Mouse (Mus musculus): ENCODE results near the gene Tgfbrap1. TPM values are rescaled to one million over a fixed set of nuclear protein-coding genes. Genes with fewer than 3 reads are reported as not detected.

The Tgfbrap1 gene
- 10.1 and 12.0 TPM in 2 replicates for polyA plus RNA-seq (2016; fragmentation: Nextera tagmentation; extraction: Ambion mirVana)

DNA sequence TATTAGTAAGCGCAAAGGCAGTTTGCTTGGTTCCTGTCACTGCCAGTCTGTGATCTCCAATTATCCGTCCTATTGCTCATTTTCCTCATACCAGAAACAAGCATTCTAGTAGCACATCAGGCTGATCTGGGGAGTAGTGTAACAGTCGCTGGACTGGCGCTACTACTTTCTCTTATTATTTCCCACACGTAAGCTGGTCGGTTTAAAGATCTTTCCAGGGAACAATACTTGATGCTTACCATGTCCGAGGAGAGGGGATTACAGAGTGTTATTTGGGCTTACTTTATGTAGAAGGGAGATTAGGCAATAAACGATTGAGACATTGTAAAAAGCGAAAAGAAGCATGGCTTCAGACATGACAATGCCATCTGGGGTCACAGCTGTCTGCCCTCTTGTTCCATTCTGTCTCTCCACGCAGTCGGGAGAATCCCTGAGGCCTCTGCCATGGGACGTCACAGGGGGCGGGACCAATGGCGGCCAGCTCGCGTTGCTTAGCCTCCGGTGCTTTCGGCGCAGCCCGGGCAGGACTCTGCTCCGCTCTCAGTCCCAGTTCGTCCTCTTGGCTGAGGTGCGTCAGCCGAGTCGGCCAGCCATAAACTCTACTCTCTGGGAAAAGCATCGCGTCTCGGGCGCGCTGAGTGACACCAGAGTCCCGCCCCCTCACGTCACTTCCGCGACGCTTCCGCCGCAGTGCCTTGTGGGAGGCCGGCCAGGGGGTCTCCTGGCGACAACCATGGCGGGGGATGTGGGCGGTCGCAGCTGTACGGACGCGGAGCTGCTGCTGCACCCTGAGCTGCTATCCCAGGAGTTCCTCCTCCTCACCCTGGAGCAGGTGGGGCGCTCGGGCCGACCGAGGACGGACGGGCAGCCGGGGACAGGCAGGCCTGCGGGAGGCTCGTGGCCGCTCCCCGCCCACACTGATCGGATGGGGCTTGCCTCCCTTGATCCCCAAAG lies at the start of gene Tgfbrap1, which contains the start of gene AI597479:
Gene Tgfbrap1, minus strand, starts transcription at position 607 of the 954 bp plus-strand sequence.
Gene AI597479, plus strand, starts transcription at position 680 of the 954 bp plus-strand sequence.
- peak within 1 kb of the TSS; percentile 75 for H3K4me2 ChIP-seq
- WGBS, result under 1% methylated on average over 57 of the region's 57 CpGs
- H3K9me3 ChIP-seq, result no peaks in the 10 kb centered on the region

DNA sequence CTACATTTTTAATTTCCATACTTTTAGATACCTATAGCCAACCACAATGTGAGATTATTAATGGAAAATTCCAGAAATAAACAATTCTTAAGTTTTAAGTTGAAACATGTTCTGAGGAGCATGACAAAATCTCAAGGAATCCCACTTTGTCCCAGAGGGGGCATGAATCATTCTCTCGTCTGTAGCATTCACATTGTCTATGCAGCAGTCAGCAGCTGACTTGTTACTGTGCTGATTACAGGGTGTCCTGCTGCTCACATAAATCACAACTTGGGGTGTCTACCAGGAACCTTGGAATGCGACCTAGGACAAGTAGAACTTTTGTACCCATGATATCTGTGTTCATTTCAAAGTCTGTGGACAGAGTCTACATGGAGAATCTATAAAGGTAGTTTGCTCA lies 49.0 kb upstream of the Tgfbrap1 start:
- Histone ChIP-seq H3K27me3 (no peaks in the 10 kb centered on the region), H3K4me1 (replicated peaks) (no peaks in the 10 kb centered on the region), H3K4me2 (no peak overlapping the region), H3K9me3 (no peaks in the 10 kb centered on the region), H3K27ac (no peak overlapping the region), H3K36me3 (no peaks in the 10 kb centered on the region), H3K9ac (replicated peaks) (no peak overlapping the region), H3K4me3 (replicated peaks) (no peak overlapping the region)
- ATAC-seq (ENCODE audit: insufficient number of reproducible peaks, insufficient read depth, low FRiP score, low TSS enrichment, low read depth), result no peak
- 61% methylated on average over 2 of the region's 2 CpGs for WGBS

More for the DNA sequence above, at the start of gene Tgfbrap1, which contains the start of gene AI597479:
- Histone ChIP-seq H3K9ac (replicated peaks) (peak within 1 kb of the TSS; percentile 91), H3K4me1 (replicated peaks) (peaks cover 7% of the 10 kb centered on the region), H3K4me3 (replicated peaks) (peak within 1 kb of the TSS; percentile 91), H3K27ac (peak within 1 kb of the TSS; percentile 99), H3K27me3 (no peaks in the 10 kb centered on the region), H3K36me3 (peaks cover 28% of the 10 kb centered on the region)
- ATAC-seq (ENCODE audit: insufficient number of reproducible peaks, insufficient read depth, low FRiP score, low TSS enrichment, low read depth), result peak; percentile 96

DNA sequence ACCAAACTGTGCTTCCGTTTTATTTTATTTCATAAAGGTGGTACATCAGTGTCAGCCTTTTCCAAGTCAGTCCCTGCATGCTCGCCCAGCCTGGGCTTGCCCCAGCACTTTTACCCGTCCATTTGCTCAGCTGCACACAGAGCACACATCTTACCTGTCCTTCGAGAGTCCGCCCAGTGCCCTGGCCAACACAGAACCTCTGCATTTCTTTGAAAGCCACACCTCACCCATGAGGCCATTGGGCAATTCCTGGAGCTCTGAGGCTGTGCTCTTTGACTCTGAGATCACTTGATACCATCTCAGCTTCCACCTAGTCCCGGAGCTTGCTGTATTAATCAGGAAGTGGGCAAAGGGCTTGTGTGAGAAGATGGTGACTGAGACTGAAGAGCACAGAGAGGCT lies 47.0 kb upstream of the Tgfbrap1 start:
- ATAC-seq (ENCODE audit: insufficient number of reproducible peaks, insufficient read depth, low FRiP score, low TSS enrichment, low read depth), result no peak
- Histone ChIP-seq H3K9me3 (no peaks in the 10 kb centered on the region), H3K4me1 (replicated peaks) (no peaks in the 10 kb centered on the region), H3K4me3 (replicated peaks) (no peak overlapping the region), H3K36me3 (no peaks in the 10 kb centered on the region), H3K27ac (no peak overlapping the region), H3K4me2 (no peak overlapping the region), H3K9ac (replicated peaks) (no peak overlapping the region), H3K27me3 (no peaks in the 10 kb centered on the region)
- 84% methylated on average over 6 of the region's 6 CpGs for WGBS

- H3K9ac ChIP-seq (replicated peaks), result no peak overlapping the region
- H3K27me3 ChIP-seq, result no peaks in the 10 kb centered on the region
- H3K9me3 ChIP-seq, result no peaks in the 10 kb centered on the region
- ATAC-seq (ENCODE audit: insufficient number of reproducible peaks, insufficient read depth, low FRiP score, low TSS enrichment, low read depth), result no peak
- H3K27ac ChIP-seq, result no peak overlapping the region
- no peaks in the 10 kb centered on the region for H3K4me1 ChIP-seq (replicated peaks)
- H3K4me3 ChIP-seq (replicated peaks), result no peak overlapping the region
- 90% methylated on average over 8 of the region's 8 CpGs for WGBS
- H3K4me2 ChIP-seq, result no peak overlapping the region
- no peaks in the 10 kb centered on the region for H3K36me3 ChIP-seq
Measured at GRCm38 (mm10) chr1:43144338-43144906, 46.0 kb upstream of the Tgfbrap1 start.

DNA sequence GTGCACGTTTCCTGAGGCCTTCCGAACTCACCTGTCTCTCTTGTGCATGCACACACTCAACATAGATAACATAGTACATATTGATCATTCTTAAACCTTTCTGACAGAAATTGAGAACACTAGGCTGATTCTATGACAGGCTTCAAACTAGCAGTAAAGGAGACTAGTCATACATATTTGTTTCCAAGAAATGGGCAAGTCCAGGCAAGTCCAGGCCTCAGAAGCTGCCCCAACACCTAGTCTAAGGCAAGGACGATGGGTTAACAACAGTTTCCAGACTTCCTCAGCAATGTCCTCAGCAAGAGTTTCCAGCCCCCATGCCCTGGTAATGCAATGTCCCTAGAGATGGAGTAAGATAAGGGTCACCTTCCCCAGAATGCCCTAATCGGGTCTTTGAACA lies 45.4 kb upstream of the Tgfbrap1 start:
- whole genome bisulfite sequencing, result 93% methylated on average over 4 of the region's 4 CpGs
- no peak for ATAC-seq (ENCODE audit: insufficient number of reproducible peaks, insufficient read depth, low FRiP score, low TSS enrichment, low read depth)
- H3K27ac ChIP-seq, result no peak overlapping the region

GRCm38 (mm10) chr1:43143284-43143683 lies 44.8 kb upstream of the Tgfbrap1 start:
- Histone ChIP-seq H3K36me3 (no peaks in the 10 kb centered on the region), H3K9ac (replicated peaks) (no peak overlapping the region), H3K27ac (no peak overlapping the region), H3K4me3 (replicated peaks) (no peak overlapping the region), H3K4me1 (replicated peaks) (no peaks in the 10 kb centered on the region), H3K27me3 (no peaks in the 10 kb centered on the region), H3K9me3 (no peaks in the 10 kb centered on the region), H3K4me2 (no peak overlapping the region)
- 81% methylated on average over 4 of the region's 4 CpGs for WGBS
- no peak for ATAC-seq (ENCODE audit: insufficient number of reproducible peaks, insufficient read depth, low FRiP score, low TSS enrichment, low read depth)

More for the DNA sequence above, 45.4 kb upstream of the Tgfbrap1 start:
- Histone ChIP-seq H3K27me3 (no peaks in the 10 kb centered on the region), H3K4me3 (replicated peaks) (no peak overlapping the region), H3K36me3 (no peaks in the 10 kb centered on the region), H3K4me1 (replicated peaks) (no peaks in the 10 kb centered on the region), H3K4me2 (no peak overlapping the region), H3K9ac (replicated peaks) (no peak overlapping the region), H3K9me3 (no peaks in the 10 kb centered on the region)

DNA sequence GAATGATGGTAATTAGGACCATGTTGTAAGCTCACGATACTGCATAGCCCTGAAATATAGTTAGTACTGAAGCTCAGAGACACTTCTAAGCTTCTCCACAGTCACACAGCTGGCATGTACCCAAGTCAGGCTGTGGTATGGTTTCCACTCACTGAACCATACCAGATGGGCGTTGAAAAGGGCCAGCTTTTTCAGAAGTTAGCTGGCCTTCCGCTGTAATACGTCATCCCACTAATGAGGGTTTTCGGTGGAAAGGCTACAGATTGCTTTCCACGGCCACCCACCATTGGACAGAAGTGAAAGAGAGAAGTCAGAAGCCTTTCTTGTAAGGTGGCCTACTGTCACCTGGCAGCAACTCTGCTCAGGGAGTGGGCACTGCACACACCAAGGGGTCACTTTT lies 44.4 kb upstream of the Tgfbrap1 start:
- Histone ChIP-seq H3K27me3 (no peaks in the 10 kb centered on the region), H3K9ac (replicated peaks) (no peak overlapping the region), H3K4me3 (replicated peaks) (no peak overlapping the region), H3K27ac (no peak overlapping the region), H3K4me1 (replicated peaks) (no peaks in the 10 kb centered on the region), H3K36me3 (no peaks in the 10 kb centered on the region), H3K4me2 (no peak overlapping the region), H3K9me3 (no peaks in the 10 kb centered on the region)
- WGBS, result 79% methylated on average over 6 of the region's 6 CpGs
- no peak for ATAC-seq (ENCODE audit: insufficient number of reproducible peaks, insufficient read depth, low FRiP score, low TSS enrichment, low read depth)

DNA sequence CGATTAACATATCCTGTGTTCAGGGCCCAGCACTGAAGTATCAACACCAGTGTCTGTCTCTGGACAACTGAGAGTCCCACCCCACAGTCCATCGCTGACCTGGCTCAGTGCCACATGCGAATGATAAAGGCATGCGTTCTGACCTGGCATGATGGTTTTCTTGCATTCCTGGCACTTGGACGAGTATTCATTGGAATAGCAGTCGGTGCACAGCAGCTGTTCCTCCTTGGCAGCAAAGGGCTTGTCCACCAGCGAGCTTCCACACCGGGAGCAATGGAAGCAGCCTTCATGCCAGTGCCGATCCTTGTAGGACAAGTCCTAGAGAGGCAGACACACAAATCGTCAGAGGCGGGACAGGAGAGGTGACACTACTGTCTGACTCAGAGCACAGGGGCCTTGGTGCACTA lies 43.1 kb upstream of the Tgfbrap1 start:
- WGBS, result 86% methylated on average over 11 of the region's 11 CpGs
- no peak overlapping the region for H3K27ac ChIP-seq
- H3K4me3 ChIP-seq (replicated peaks), result no peak overlapping the region
- H3K9ac ChIP-seq (replicated peaks), result no peak overlapping the region
- H3K4me2 ChIP-seq, result no peak overlapping the region
- no peaks in the 10 kb centered on the region for H3K4me1 ChIP-seq (replicated peaks)
- no peak for ATAC-seq (ENCODE audit: insufficient number of reproducible peaks, insufficient read depth, low FRiP score, low TSS enrichment, low read depth)
- no peaks in the 10 kb centered on the region for H3K27me3 ChIP-seq
- no peaks in the 10 kb centered on the region for H3K9me3 ChIP-seq
- peaks cover 1% of the 10 kb centered on the region for H3K36me3 ChIP-seq

DNA sequence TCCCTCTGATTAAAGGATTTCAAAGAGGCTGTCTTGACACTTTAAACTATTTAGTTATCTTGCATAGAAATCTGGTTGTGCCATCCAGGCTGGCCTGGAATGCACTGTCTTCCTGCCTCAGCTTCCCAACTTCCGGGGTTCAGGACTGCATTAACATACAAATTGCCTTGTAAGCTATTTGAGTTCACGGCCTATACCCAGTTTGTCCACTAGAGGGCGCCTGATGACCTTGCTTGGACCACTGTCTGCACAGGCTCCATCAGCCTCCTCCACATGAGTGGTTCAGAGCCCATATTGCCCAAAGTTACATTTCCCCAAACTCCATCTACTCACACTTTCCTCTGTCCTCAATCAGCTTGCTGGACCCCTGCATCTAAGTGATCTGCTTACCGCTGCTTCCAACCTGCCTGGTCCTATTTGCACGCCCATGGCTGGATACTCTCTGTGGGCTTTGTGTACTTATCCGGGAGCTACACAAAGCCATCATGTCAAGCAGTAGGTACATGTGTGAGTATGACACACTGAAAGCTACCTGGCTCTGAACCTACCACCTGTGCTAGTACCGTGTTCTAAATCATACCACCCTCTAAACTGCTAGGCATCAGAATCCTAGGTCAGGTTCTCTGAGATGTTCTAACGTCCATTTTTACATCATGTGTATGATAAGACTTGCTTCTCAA lies 41.3 kb upstream of the Tgfbrap1 start:
- Histone ChIP-seq H3K27ac (no peak overlapping the region), H3K4me2 (no peak overlapping the region), H3K9me3 (no peaks in the 10 kb centered on the region), H3K9ac (replicated peaks) (no peak overlapping the region), H3K4me3 (replicated peaks) (no peak overlapping the region), H3K27me3 (no peaks in the 10 kb centered on the region), H3K36me3 (peaks cover 9% of the 10 kb centered on the region), H3K4me1 (replicated peaks) (no peaks in the 10 kb centered on the region)
- WGBS, result 53% methylated on average over 8 of the region's 8 CpGs
- peak; percentile 72; the same call in 1 of the 2 replicates for ATAC-seq (ENCODE audit: insufficient number of reproducible peaks, insufficient read depth, low FRiP score, low TSS enrichment, low read depth)

DNA sequence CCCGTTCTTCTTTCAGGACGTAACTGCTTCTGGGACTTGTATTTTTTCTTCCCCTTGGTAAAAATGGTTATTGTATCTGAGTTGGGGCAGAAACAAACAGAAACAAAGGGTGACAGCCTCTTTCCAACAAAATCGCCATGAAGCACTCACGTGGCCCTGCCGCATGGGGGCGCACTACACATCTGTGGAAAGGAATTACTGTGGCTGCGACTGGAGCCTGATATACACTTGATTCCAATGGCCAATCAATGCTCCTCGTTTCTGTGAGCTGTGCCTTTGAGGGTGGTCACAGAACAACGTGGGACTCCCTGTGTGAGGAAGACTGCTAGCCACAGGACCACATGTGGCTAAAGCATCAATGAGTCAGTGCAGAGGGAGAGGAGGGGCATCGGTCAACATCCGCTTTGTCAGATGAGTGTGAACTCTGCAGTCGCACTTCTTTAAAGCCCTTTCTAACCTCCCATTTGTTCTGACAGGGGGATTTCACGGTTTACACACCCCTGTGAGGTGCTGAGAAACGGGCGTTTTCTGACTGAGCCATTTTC lies 39.9 kb upstream of the Tgfbrap1 start:
- WGBS, result 70% methylated on average over 15 of the region's 15 CpGs
- peaks cover 9% of the 10 kb centered on the region for H3K36me3 ChIP-seq
- no peaks in the 10 kb centered on the region for H3K9me3 ChIP-seq
- no peaks in the 10 kb centered on the region for H3K4me1 ChIP-seq (replicated peaks)
- ATAC-seq (ENCODE audit: insufficient number of reproducible peaks, insufficient read depth, low FRiP score, low TSS enrichment, low read depth), result no peak
- H3K4me3 ChIP-seq (replicated peaks), result no peak overlapping the region
- no peaks in the 10 kb centered on the region for H3K27me3 ChIP-seq
- no peak overlapping the region for H3K27ac ChIP-seq
- H3K9ac ChIP-seq (replicated peaks), result no peak overlapping the region
- no peak overlapping the region for H3K4me2 ChIP-seq

DNA sequence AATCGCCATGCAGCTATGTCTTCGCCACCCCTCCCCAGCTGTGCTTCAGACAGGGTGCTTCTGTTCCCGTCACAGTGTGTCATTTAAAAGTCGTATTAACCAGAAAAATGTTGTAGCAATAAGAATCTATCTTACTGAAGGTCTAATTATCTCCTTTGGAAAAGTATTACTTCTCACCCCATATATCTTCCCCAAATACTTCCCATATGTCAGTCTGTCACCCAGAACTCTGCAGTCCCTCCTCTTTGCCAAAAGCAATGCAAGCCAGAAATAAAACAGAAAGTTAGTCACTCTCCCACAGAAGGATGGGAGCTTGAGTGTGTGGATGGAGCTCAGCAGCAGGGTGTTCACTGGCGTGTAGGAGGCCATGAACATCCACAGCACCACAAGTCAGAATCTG lies 38.9 kb upstream of the Tgfbrap1 start:
- Histone ChIP-seq H3K27me3 (no peaks in the 10 kb centered on the region), H3K9me3 (no peaks in the 10 kb centered on the region), H3K9ac (replicated peaks) (no peak overlapping the region), H3K4me2 (no peak overlapping the region), H3K4me3 (replicated peaks) (no peak overlapping the region), H3K36me3 (peaks cover 9% of the 10 kb centered on the region), H3K4me1 (replicated peaks) (no peaks in the 10 kb centered on the region), H3K27ac (no peak overlapping the region)
- no peak for ATAC-seq (ENCODE audit: insufficient number of reproducible peaks, insufficient read depth, low FRiP score, low TSS enrichment, low read depth)
- 53% methylated on average over 5 of the region's 5 CpGs for WGBS

All from limb, embryonic 12.5 days (tissue).